Mouse (Mus musculus) liver, embryonic 14.5 days (tissue): ENCODE measurements at regions not wholly inside any gene's neighbourhood (a gene's known extent, or its start where the extent isn't known, plus 50 kb on each side); places are given as distances from the start of the nearest gene placed in this dataset.

ENCODE experiments used
- CTCF ChIP-seq: IDR thresholded peaks from 2 replicates; pipeline ENCODE4 v1.5.1; 2016; ENCODE audit warnings: antibody characterized with exemption, low read depth, control low read depth
- EP300 ChIP-seq: IDR thresholded peaks from 2 replicates; pipeline ENCODE4 v1.6.1; 2016; ENCODE audit warnings: antibody characterized with exemption, low read depth

DNA sequence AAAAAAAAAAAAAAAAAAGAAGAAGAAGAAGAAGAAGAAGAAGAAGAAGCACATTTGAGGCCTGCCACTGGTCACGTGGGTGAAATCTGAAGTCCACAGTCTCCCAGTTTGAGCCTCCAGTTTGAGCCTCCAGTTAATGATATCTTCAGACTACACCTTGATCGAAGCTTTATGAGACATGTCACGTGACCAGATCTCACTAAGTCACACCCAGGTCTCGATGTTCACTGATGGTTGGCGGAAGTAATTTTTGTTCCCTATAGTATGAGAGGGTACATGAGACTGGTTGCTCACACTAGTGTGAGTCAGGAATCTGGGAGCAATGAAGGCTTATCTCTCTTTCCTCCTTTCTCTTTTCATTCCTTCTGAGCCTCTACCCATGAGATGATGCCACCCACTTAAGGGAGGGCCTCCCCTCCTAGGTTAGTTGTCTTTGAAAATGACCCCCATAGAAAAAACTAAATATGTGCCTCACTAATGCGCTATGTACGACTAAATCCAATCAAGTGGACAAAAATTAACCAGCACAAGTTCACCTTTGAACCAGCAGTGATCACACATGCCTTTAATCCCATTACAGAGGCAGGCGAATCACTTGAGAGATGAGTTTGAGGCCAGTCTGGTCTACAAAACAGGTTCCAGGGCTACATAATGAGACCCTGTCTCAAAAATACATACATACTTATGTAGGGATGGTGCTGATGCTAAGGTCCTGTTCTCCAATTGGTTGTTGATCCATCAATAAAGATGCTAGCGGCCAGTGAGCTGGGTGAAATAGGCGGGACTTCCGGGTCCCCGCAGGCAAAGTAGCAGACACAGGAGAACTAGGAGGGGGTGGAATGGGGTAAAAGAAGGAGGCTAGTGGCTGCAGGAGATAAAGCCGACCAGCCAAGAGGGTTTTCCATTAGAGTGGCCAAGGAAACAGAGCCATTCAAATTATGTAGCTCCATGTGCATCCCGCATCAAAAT lies 66.1 kb upstream of the Klf9 start:
- TF ChIP-seq CTCF: no peak
- TF ChIP-seq EP300: no peak
